22 mouse cellular contexts compared by ENCODE assay signal in the genomic region with DNA sequence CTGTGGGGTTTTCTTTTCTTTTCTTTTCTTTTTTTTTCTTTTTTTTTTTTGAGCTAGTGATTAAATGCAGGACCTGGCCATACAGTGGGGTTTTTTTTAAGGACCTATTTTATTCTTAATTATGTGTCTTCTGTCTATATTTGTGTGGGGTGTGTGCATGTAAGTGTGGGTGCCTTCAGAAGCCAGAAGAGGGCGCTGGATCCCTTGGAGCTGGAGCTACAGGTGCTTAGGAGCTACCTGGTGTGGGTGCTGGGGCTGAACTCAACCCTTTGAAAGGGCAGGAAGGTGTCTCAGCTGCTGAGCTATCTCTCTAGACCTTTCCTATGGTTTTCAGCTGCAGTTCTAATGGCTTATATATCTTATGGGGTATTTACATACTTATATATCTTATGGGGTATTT. TPM values are rescaled to one million over a fixed set of nuclear protein-coding genes. Genes with fewer than 3 reads are reported as not detected.
DNase-seq lines count a peak whose midpoint lies in the region; ATAC-seq and TF ChIP-seq lines count a peak whose summit lies in the region.
"Had no signal": no experiment of that assay in that cellular context is flagged by ENCODE, and none has a peak within 500 bp of the region (broad histone marks: within the 10 kb centered on the region; RNA-seq: fewer than 3 reads in every experiment).

No protein-coding gene starts in this region.

- no peaks in the 10 kb centered on the region for H3K9me3 ChIP-seq in CH12.LX (replicated peaks; ENCODE audit: low read length)
- H3K9me3 ChIP-seq in hindbrain, embryonic 10.5 days = no peaks in the 10 kb centered on the region
- no peaks in the 10 kb centered on the region for H3K9me3 ChIP-seq in forebrain, embryonic 13.5 days (replicated peaks)
- H3K9me3 ChIP-seq: G1E; heart, embryonic 10.5 days; hindbrain, embryonic 13.5 days; kidney, embryonic 15.5 days; limb, embryonic 15.5 days had no signal

- H3K4me2 ChIP-seq in CH12.LX (ENCODE audit: insufficient read depth, low read depth, poor library complexity, severe bottlenecking) = no peak overlapping the region
- no peak overlapping the region for H3K4me2 ChIP-seq in forebrain, embryonic 13.5 days
- H3K4me2 ChIP-seq: hindbrain, embryonic 13.5 days; kidney, embryonic 15.5 days; limb, embryonic 15.5 days had no signal

- H3K36me3 ChIP-seq in liver, adult 2 months (ENCODE audit: control insufficient read depth, insufficient read depth, low read length) = peaks cover 10% of the 10 kb centered on the region
- H3K36me3 ChIP-seq in CH12.LX (replicated peaks in 1 of 2; ENCODE audit: control insufficient read depth in 1 of 2, insufficient read depth in 1 of 2, low read length in 1 of 2) = no peaks in the 10 kb centered on the region
- peaks cover 31% of the 10 kb centered on the region for H3K36me3 ChIP-seq in hindbrain, embryonic 10.5 days
- H3K36me3 ChIP-seq in forebrain, embryonic 13.5 days (ENCODE audit: poor library complexity, severe bottlenecking) = peaks cover 19% of the 10 kb centered on the region
- H3K36me3 ChIP-seq: G1E; heart, embryonic 10.5 days; kidney, embryonic 15.5 days had no signal

- peak; percentile 7; the same call in 1 of the 2 replicates for TF ChIP-seq CTCF in gastrocnemius, adult 2 months (IDR thresholded peaks at IDR 0.05)
- TF ChIP-seq CTCF in liver, adult 2 months (IDR thresholded peaks at IDR 0.05; ENCODE audit: low read depth, low read length) = peak; percentile 61
- TF ChIP-seq CTCF in CH12.LX (conservative IDR thresholded peaks at IDR 0.05 in 1 of 2, IDR thresholded peaks at IDR 0.05 in 1 of 2; ENCODE audit: low read depth in 2 of 2, low read length in 2 of 2) = peak in 1 of 2 experiments; percentile 23; a peak in 2 of 4 replicates

- no peak overlapping the region for H3K9ac ChIP-seq in liver, adult 2 months (ENCODE audit: low read depth, low read length)
- H3K9ac ChIP-seq in CH12.LX (ENCODE audit: insufficient read depth, low read depth) = no peak overlapping the region
- no peak overlapping the region for H3K9ac ChIP-seq in forebrain, embryonic 13.5 days
- H3K9ac ChIP-seq: hindbrain, embryonic 13.5 days; kidney, embryonic 15.5 days; limb, embryonic 15.5 days had no signal

- dilution Hi-C loops in CH12.LX (cut with MboI; ENCODE audit: extremely low pct_ligation_motif_present, extremely low pct_unique_long_range_greater_than_20kb, low sequenced_read_pairs) = no loop called here

- TF ChIP-seq POLR2A in liver, adult 2 months (IDR thresholded peaks at IDR 0.05; ENCODE audit: extremely low read depth, insufficient read depth, low read length) = no peak
- TF ChIP-seq POLR2A in CH12.LX (IDR thresholded peaks at IDR 0.05; ENCODE audit: low read depth, low read length) = no peak

- 42% methylated on average over 1 of the region's 1 CpGs for WGBS in liver, adult 2 months
- WGBS in hindbrain, embryonic 10.5 days = 23% methylated on average over 1 of the region's 1 CpGs
- 16% methylated on average over 1 of the region's 1 CpGs for WGBS in forebrain, embryonic 13.5 days

- H3K4me3 ChIP-seq in gastrocnemius, adult 2 months = no peak overlapping the region
- H3K4me3 ChIP-seq in liver, adult 2 months (ENCODE audit: insufficient read depth, low read depth, low read length) = no peak overlapping the region
- H3K4me3 ChIP-seq in CH12.LX (replicated peaks in 1 of 3; ENCODE audit: low read depth in 2 of 3, low read length in 2 of 3, poor library complexity in 1 of 3) = no peak overlapping the region
- no peak overlapping the region for H3K4me3 ChIP-seq in hindbrain, embryonic 10.5 days
- no peak overlapping the region for H3K4me3 ChIP-seq in forebrain, embryonic 13.5 days
- H3K4me3 ChIP-seq: heart, embryonic 10.5 days; hindbrain, embryonic 13.5 days; kidney, embryonic 15.5 days; limb, embryonic 15.5 days; myocyte had no signal

- peaks cover 4% of the 10 kb centered on the region for H3K4me1 ChIP-seq in liver, adult 2 months (ENCODE audit: control insufficient read depth, insufficient read depth, low read length)
- H3K4me1 ChIP-seq in CH12.LX (ENCODE audit: control insufficient read depth in 1 of 2, insufficient read depth in 2 of 2) = peaks cover 2 to 4% of the 10 kb centered on the region in 2 experiments; a peak in 3 of 4 replicates
- H3K4me1 ChIP-seq in hindbrain, embryonic 10.5 days (replicated peaks) = no peaks in the 10 kb centered on the region
- no peaks in the 10 kb centered on the region for H3K4me1 ChIP-seq in forebrain, embryonic 13.5 days
- H3K4me1 ChIP-seq: heart, embryonic 10.5 days; hindbrain, embryonic 13.5 days; kidney, embryonic 15.5 days; limb, embryonic 15.5 days had no signal

- no peak for ATAC-seq in forebrain, embryonic 13.5 days
- ATAC-seq: forebrain, embryonic 14.5 days; inflammation-experienced regulatory T-cells, adult 6 months had no signal

- intact Hi-C loops in gastrocnemius, adult 2 months (cut with DNase I) = no loop called here
- intact Hi-C loops in gastrocnemius, postnatal 14 days (cut with DNase I; ENCODE audit: low total_unique reads) = no loop called here

- peak; percentile 5 for TF ChIP-seq RAD21 in CH12.LX (IDR thresholded peaks at IDR 0.05; ENCODE audit: low read depth, low read length)

- H3K79me2 ChIP-seq in liver, adult 2 months (ENCODE audit: control insufficient read depth, insufficient read depth, low read length) = no peaks in the 10 kb centered on the region
- no peaks in the 10 kb centered on the region for H3K79me2 ChIP-seq in CH12.LX (replicated peaks; ENCODE audit: control insufficient read depth, extremely low read depth, insufficient read depth, poor library complexity, severe bottlenecking)

- no peak for TF ChIP-seq EP300 in CH12.LX (IDR thresholded peaks at IDR 0.05; ENCODE audit: low read length)

- no peak for DNase-seq in gastrocnemius, adult 2 months
- DNase-seq in gastrocnemius, postnatal 14 days = no peak
- no peak for DNase-seq in liver, adult 2 months (ENCODE audit: extremely low read depth, low read depth, low spot score)
- DNase-seq in liver (no peak), CH12.LX (ENCODE audit: extremely low read depth) (no peak), R1 (ENCODE audit: low read depth, low spot score) (peak; percentile 73)
- no peak for DNase-seq in hindbrain, embryonic 10.5 days (ENCODE audit: low spot score)
- DNase-seq: adrenal gland, postnatal 10 days; cerebellum, adult 9-11 months; gastrocnemius, postnatal 36 days; lung, postnatal 14 days; midbrain, embryonic 14.5 days; thymus, adult 18-20 months had no signal

- H3K27ac ChIP-seq in gastrocnemius, adult 2 months = no peak overlapping the region
- no peak overlapping the region for H3K27ac ChIP-seq in liver, adult 2 months (replicated peaks; ENCODE audit: insufficient read depth, low read depth, low read length)
- no peak overlapping the region for H3K27ac ChIP-seq in CH12.LX (ENCODE audit: insufficient read depth, low read depth)
- H3K27ac ChIP-seq in hindbrain, embryonic 10.5 days = no peak overlapping the region
- no peak overlapping the region for H3K27ac ChIP-seq in forebrain, embryonic 13.5 days
- H3K27ac ChIP-seq: heart, embryonic 10.5 days; hindbrain, embryonic 13.5 days; kidney, embryonic 15.5 days; limb, embryonic 15.5 days had no signal

- in situ Hi-C loops in CH12.LX (cut with MboI; ENCODE audit: low pct_ligation_motif_present, low pct_unique_long_range_greater_than_20kb, low sequenced_read_pairs) = loop anchor here (5.0 kb wide), 1 partner anchor 217 kb away; no protein-coding TSS in a partner anchor

- no peaks in the 10 kb centered on the region for H3K27me3 ChIP-seq in liver, adult 2 months (ENCODE audit: control insufficient read depth, insufficient read depth, low read length)
- no peaks in the 10 kb centered on the region for H3K27me3 ChIP-seq in CH12.LX (replicated peaks)
- no peaks in the 10 kb centered on the region for H3K27me3 ChIP-seq in hindbrain, embryonic 10.5 days (ENCODE audit: insufficient read depth, poor library complexity, severe bottlenecking)
- no peaks in the 10 kb centered on the region for H3K27me3 ChIP-seq in forebrain, embryonic 13.5 days
- H3K27me3 ChIP-seq: hindbrain, embryonic 13.5 days; kidney, embryonic 15.5 days; limb, embryonic 15.5 days had no signal

TF ChIP-seq in CH12.LX, 34 proteins besides CTCF, POLR2A, EP300 and RAD21 (continues in another document):
- TF ChIP-seq ZKSCAN1 (IDR thresholded peaks at IDR 0.05; ENCODE audit: borderline replicate concordance, low read depth, low read length) (no peak), MYC (IDR thresholded peaks at IDR 0.05; ENCODE audit: low read depth, low read length) (no peak), SIN3A (IDR thresholded peaks at IDR 0.05; ENCODE audit: low read length) (no peak), ELF1 (IDR thresholded peaks at IDR 0.05; ENCODE audit: low read depth, low read length) (no peak), CHD2 (IDR thresholded peaks at IDR 0.05; ENCODE audit: low read length) (no peak)

RNA-seq across cellular contexts. Expression of a gene that starts 15.2 kb away (rescaled TPM):
- total RNA-seq in gastrocnemius, adult 2 months (2021) = 100 to 1,000 TPM; 170 to 247 TPM
- total RNA-seq in gastrocnemius, postnatal 14 days (2021) = 100 to 1,000 TPM; 235 to 280 TPM
- total RNA-seq in liver, adult 2 months (2014; rRNA removed) = 39.5 and 41.1 TPM in 2 replicates
- 20.9 and 25.5 TPM in 2 replicates for polyA plus RNA-seq in liver, adult 2 months (2012; rRNA removed)
- total RNA-seq in CH12.LX (2012; rRNA removed) (45.2 and 49.6 TPM in 2 replicates), CH12.LX (2014; rRNA removed) (67.5 and 81.5 TPM in 2 replicates)
- polyA plus RNA-seq in CH12.LX (2012; ENCODE audit: insufficient read length, low read depth) = 53.4 and 55.7 TPM in 2 replicates
- polyA plus RNA-seq in hindbrain, embryonic 10.5 days (2016; fragmentation: Nextera tagmentation; extraction: Ambion mirVana) = 43.9 and 53.9 TPM in 2 replicates
- 40.6 and 40.8 TPM in 2 replicates for polyA plus RNA-seq in forebrain, embryonic 13.5 days (2015; fragmentation: Nextera tagmentation; extraction: Ambion mirVana)

RNA-seq across cellular contexts. Expression of a gene that starts 57.5 kb away (rescaled TPM):
- 10 to 100 TPM; 11.1 to 11.7 TPM for total RNA-seq in gastrocnemius, adult 2 months (2021)
- total RNA-seq in gastrocnemius, postnatal 14 days (2021) = 10 to 100 TPM; 12.8 to 13.0 TPM
- total RNA-seq in liver, adult 2 months (2014; rRNA removed) = 4.0 and 5.8 TPM in 2 replicates
- 2.6 and 2.8 TPM in 2 replicates for polyA plus RNA-seq in liver, adult 2 months (2012; rRNA removed)
- total RNA-seq in CH12.LX (2012; rRNA removed) = 9.6 and 10.0 TPM in 2 replicates
- total RNA-seq in CH12.LX (2014; rRNA removed) = 13.5 and 13.7 TPM in 2 replicates
- polyA plus RNA-seq in CH12.LX (2012; ENCODE audit: insufficient read length, low read depth) = 36.7 and 38.4 TPM in 2 replicates
- 19.0 and 21.4 TPM in 2 replicates for polyA plus RNA-seq in hindbrain, embryonic 10.5 days (2016; fragmentation: Nextera tagmentation; extraction: Ambion mirVana)
- 22.4 and 26.1 TPM in 2 replicates for polyA plus RNA-seq in forebrain, embryonic 13.5 days (2015; fragmentation: Nextera tagmentation; extraction: Ambion mirVana)

RNA-seq across cellular contexts. Expression of a gene that starts 57.6 kb away (rescaled TPM):
- under 1 TPM; 0.53 to 0.61 TPM for total RNA-seq in gastrocnemius, adult 2 months (2021)
- under 1 TPM; 0.35 to 0.74 TPM for total RNA-seq in gastrocnemius, postnatal 14 days (2021)
- total RNA-seq in liver, adult 2 months (2014; rRNA removed) = 0.74 and 1.0 TPM in 2 replicates
- polyA plus RNA-seq in liver, adult 2 months (2012; rRNA removed) = 0.24 and 0.47 TPM in 2 replicates
- 1.8 and 2.4 TPM in 2 replicates for total RNA-seq in CH12.LX (2012; rRNA removed)
- total RNA-seq in CH12.LX (2014; rRNA removed) = 4.8 and 5.5 TPM in 2 replicates
- polyA plus RNA-seq in CH12.LX (2012; ENCODE audit: insufficient read length, low read depth) = 2.8 and 3.2 TPM in 2 replicates
- polyA plus RNA-seq in hindbrain, embryonic 10.5 days (2016; fragmentation: Nextera tagmentation; extraction: Ambion mirVana) = 9.4 and 9.6 TPM in 2 replicates
- polyA plus RNA-seq in forebrain, embryonic 13.5 days (2015; fragmentation: Nextera tagmentation; extraction: Ambion mirVana) = 5.0 and 6.0 TPM in 2 replicates
